In the genomic region with DNA sequence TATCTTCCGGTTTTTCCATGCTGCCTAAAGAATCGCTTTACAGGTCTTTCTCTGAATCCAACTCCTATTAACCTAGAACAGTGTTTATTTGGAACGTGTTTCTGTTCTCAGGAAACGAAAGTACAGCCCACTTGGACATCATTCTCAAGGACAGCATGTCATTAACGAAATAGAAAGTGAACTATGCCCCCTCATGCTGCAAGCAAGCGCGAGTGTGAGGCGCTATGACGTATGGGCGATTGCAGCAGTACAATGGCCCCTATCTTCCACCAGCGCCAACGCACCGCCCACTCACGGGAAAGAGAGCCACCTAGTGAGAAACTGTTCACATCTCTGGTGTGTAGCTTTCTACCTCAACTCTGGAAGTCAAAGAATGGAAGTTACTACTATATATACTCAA, we compare ENCODE assay signal across 8 mouse cellular contexts. TPM values are rescaled to one million over a fixed set of nuclear protein-coding genes. Genes with fewer than 3 reads are reported as not detected.
DNase-seq lines count a peak whose midpoint lies in the region; ATAC-seq lines count a peak whose summit lies in the region.

No protein-coding gene starts in this region.

- H3K27me3 ChIP-seq in erythroblast, embryonic 14.5 days (ENCODE audit: control insufficient read depth): peaks cover 6% of the 10 kb centered on the region; the same call in 1 of the 2 replicates
- no peaks in the 10 kb centered on the region for H3K27me3 ChIP-seq in heart, embryonic 12.5 days (replicated peaks)
- H3K27me3 ChIP-seq in kidney, embryonic 16.5 days (ENCODE audit: insufficient read depth, low read length): no peaks in the 10 kb centered on the region

- peak overlapping the region; percentile 87 for H3K4me3 ChIP-seq in erythroblast, embryonic 14.5 days (replicated peaks)
- peak overlapping the region; percentile 52 for H3K4me3 ChIP-seq in heart, embryonic 12.5 days
- peak overlapping the region; percentile 47 for H3K4me3 ChIP-seq in kidney, embryonic 16.5 days (ENCODE audit: low read length)

- peak overlapping the region; percentile 61 for H3K4me2 ChIP-seq in heart, embryonic 12.5 days
- peak overlapping the region; percentile 65 for H3K4me2 ChIP-seq in kidney, embryonic 16.5 days (replicated peaks; ENCODE audit: low read depth, low read length)

- WGBS in heart, embryonic 12.5 days: under 1% methylated on average over 14 of the region's 14 CpGs
- WGBS in kidney, embryonic 16.5 days: under 1% methylated on average over 14 of the region's 14 CpGs

- H3K27ac ChIP-seq in heart, embryonic 12.5 days (ENCODE audit: poor library complexity, severe bottlenecking): peak overlapping the region; percentile 44; the same call in 1 of the 2 replicates
- no peak overlapping the region for H3K27ac ChIP-seq in kidney, embryonic 16.5 days (ENCODE audit: low read length)

- H3K36me3 ChIP-seq in erythroblast, embryonic 14.5 days (ENCODE audit: control insufficient read depth): peaks cover 6% of the 10 kb centered on the region
- 0 out of 2 replicates have a peak, but pooled peaks cover 3% of the 10 kb centered on the region for H3K36me3 ChIP-seq in heart, embryonic 12.5 days
- no peaks in the 10 kb centered on the region for H3K36me3 ChIP-seq in kidney, embryonic 16.5 days (ENCODE audit: insufficient read depth, low read length)

- no peaks in the 10 kb centered on the region for H3K9me3 ChIP-seq in erythroblast, embryonic 14.5 days (ENCODE audit: control insufficient read depth, low read length)
- no peaks in the 10 kb centered on the region for H3K9me3 ChIP-seq in heart, embryonic 12.5 days (replicated peaks)
- no peaks in the 10 kb centered on the region for H3K9me3 ChIP-seq in kidney, embryonic 16.5 days (ENCODE audit: low read length)

- peak; percentile 51; the same call in 1 of the 2 replicates for ATAC-seq in heart, embryonic 12.5 days (ENCODE audit: insufficient number of reproducible peaks, low FRiP score)
- ATAC-seq in kidney, embryonic 16.5 days (ENCODE audit: low FRiP score, low TSS enrichment): 0 out of 2 replicates have a peak, but pooled peaks have one; percentile 24

- peaks cover 37% of the 10 kb centered on the region for H3K4me1 ChIP-seq in erythroblast, embryonic 14.5 days (ENCODE audit: control insufficient read depth)
- peaks cover 11% of the 10 kb centered on the region for H3K4me1 ChIP-seq in heart, embryonic 12.5 days (replicated peaks)
- peaks cover 16% of the 10 kb centered on the region for H3K4me1 ChIP-seq in kidney, embryonic 16.5 days (ENCODE audit: insufficient read depth, low read length)

- DNase-seq in CD4-positive helper T cell, adult 2 months (ENCODE audit: low read depth, low spot score): peak; percentile 92
- DNase-seq in brain, embryonic 18.5 days (ENCODE audit: low read depth, low spot score): peak; percentile 60
- peak; percentile 87 for DNase-seq in liver
- DNase-seq in monocyte, adult 2 months (ENCODE audit: low read depth in 1 of 2, low spot score in 2 of 2): peak; percentile 57 to 75
- DNase-seq in spleen, postnatal 14 days (ENCODE audit: low spot score in 2 of 2): peak; percentile 68 to 76

- peak overlapping the region; percentile 57; the same call in 1 of the 2 replicates for H3K9ac ChIP-seq in heart, embryonic 12.5 days
- H3K9ac ChIP-seq in kidney, embryonic 16.5 days (replicated peaks; ENCODE audit: low read length): peak overlapping the region; percentile 50; the same call in 1 of the 2 replicates

RNA-seq across cellular contexts. Expression of gene Smg7, which starts 2.0 kb away (rescaled TPM):
- 0.29 and 0.33 TPM in 2 replicates for polyA plus RNA-seq in erythroblast, embryonic 14.5 days (2012)
- polyA plus RNA-seq in heart, embryonic 12.5 days (2016; fragmentation: Nextera tagmentation; extraction: Ambion mirVana): 32.3 and 34.2 TPM in 2 replicates
- 25.9 and 32.6 TPM in 2 replicates for polyA plus RNA-seq in kidney, embryonic 16.5 days (2015; fragmentation: Nextera tagmentation; extraction: Ambion mirVana)

RNA-seq across cellular contexts. Expression of gene Nmnat2, which starts 50.3 kb away (rescaled TPM):
- polyA plus RNA-seq in erythroblast, embryonic 14.5 days (2012): not detected in 2 replicates
- polyA plus RNA-seq in heart, embryonic 12.5 days (2016; fragmentation: Nextera tagmentation; extraction: Ambion mirVana): 0.98 and 1.2 TPM in 2 replicates
- polyA plus RNA-seq in kidney, embryonic 16.5 days (2015; fragmentation: Nextera tagmentation; extraction: Ambion mirVana): 0.86 and 1.3 TPM in 2 replicates

Comparison
In these comparisons a context has a peak if more than half of its experiments do, and no peak if none do; other contexts are left out.
1. RNA of gene Smg7, which starts 2.0 kb away (polyA plus RNA-seq): 32.3 to 34.2 TPM in heart, embryonic 12.5 days and 25.9 to 32.6 TPM in kidney, embryonic 16.5 days; 0.29 to 0.33 TPM in erythroblast, embryonic 14.5 days; every median in the first group is over 10 times any median in the second.
2. Peak in every context shown above with its lines, with median percentiles within 50 percentile points of each other: DNase-seq and H3K4me3 ChIP-seq.